Mouse (Mus musculus): ENCODE measurements around the gene Sez6l2. TPM values are rescaled to one million over a fixed set of nuclear protein-coding genes. Genes with fewer than 3 reads are reported as not detected.

Sez6l2 gene
- polyA plus RNA-seq (2015; fragmentation: Nextera tagmentation; extraction: Ambion mirVana) = 0.19 and 0.22 TPM in 2 replicates

GRCm38 (mm10) chr7:126949793-126950646 lies at the start of gene Sez6l2:
Gene Sez6l2, plus strand, starts transcription at chr7:126950563.

DNA sequence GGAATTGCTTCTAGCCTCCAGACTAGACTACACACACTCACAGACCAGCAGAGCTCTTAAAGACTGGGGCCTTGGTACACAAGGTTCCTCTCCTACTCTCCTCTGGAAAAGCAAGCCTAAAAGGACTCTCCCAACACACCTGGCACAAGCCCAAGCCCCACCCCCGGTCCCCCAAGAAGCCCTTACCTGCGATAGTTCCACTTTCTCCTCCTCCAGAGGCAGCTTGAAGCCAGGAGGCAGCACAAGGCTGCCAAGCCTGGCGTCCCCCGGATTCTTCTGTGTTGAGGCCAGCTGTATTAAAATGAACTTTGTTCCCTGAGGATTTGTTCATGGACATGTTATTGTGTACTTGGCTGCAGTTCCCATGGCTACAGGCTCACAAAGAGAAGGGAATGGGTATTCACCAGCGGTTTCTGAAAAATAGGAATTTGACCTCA lies 27.7 kb upstream of the Sez6l2 start, which contains the start of gene Tmem219:
Gene Tmem219, minus strand, starts transcription at position 294 of the 437 bp plus-strand sequence.

DNA sequence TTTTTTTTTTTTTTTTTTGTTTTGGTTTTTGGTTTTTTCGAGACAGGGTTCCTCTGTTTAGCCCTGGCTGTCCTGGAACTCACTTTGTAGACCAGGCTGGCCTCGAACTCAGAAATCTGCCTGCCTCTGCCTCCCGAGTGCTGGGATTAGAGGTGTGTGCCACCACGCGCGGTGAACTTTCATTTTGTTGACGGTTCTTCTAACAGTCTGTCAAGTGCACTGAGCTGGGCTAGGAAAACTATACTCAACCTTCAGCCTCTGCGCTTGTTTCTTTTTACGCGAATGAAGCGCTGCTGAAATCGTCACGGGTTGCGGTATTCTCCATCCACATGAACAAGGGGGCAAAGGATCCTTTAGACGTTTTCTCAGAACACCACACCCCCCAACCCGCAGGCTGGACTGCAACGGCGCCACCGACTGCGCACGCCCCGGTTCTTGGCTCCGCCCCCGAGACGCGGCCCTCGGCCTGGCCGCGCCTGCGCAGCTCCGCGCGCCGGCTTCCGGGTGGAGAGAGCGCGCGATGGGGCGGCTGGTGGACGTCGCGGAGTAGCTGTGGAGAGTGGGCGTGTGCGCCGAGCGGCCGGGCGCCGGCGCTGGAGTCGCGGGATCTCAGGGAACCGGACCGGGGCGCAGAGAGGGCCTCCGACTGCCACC lies 21.9 kb upstream of the Sez6l2 start, which contains the start of gene Kctd13:
Gene Kctd13, plus strand, starts transcription at position 496 of the 654 bp plus-strand sequence.

DNA sequence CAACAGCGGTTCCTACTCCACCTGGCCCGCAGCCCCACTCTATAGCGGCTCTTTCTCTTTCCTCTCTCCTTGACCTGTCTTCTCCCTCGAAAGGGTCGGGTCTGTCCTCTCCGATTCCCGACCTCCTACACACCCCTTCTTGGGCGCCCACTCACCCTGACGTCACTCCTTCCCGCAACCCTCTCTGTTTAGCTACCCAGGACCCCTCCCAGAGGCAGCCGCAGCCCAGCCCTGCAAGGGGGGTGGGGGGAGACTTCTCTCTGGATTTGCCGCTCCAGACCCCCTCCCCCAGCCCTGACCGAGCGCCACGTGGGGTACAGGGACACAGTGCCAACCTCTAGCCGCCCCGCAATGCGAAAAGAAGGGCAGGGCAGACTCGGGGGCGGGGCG lies 965 bp upstream of the Sez6l2 start, which contains the start of gene Asphd1:
Gene Asphd1, minus strand, starts transcription at position 180 of the 390 bp plus-strand sequence.

DNA sequence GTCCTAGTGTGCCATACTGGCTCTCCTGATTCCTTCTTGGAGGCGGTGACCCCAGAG lies 25.4 kb downstream of the Sez6l2 start, which contains the start of gene Cdipt:
Gene Cdipt, plus strand, starts transcription at position 22 of the 57 bp plus-strand sequence.

DNA sequence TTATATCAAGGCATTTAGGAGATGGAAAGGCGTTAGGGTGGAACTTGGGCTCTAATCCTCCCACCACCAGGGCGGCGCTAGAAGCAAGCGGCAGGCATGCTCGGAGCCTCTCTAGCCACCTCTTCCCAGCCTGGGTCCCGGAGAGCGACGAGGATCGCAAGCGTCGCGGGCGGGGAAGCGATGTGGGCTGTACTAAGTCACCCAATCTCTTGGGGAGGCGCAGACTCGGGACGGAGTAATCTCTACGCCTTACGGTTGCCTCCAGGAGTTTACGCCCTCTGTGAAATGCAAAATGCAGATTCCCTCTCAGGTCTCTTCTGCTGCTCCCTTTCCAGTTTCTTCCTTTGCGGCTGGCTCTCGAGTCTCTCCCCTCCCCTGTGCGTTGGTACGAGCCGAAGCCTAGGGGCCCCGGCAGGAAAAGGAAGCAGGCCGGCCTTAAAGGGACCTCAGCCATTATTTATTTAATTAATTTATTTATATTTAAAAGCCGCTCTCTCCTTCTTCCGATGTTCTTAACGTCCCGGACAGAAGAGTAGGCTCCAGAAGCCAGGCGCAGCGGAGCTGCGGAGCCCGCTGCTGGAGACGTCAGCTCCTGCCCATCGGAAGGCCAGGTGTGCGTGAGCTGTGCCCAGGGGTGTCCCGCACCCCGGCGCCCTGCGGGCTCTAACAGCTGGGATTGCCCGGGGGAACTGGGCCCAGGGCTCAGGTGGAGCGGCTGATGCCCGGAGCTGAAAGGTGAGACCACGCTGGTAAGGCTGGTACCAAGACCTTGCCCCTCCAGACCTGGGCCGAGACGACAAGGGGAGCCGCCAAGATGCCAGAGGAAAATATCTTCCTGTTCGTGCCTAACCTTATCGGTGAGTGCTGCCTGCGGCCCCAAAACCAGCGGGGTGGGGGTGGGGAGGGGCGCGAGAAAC lies 25.8 kb downstream of the Sez6l2 start, which contains the start of gene Cdiptos:
Gene Cdiptos, minus strand, starts transcription at position 149 of the 917 bp plus-strand sequence.

GRCm38 (mm10) chr7:127014320-127014719 lies 64.0 kb downstream of the Sez6l2 start, which contains the start of gene Mvp:
Gene Mvp, minus strand, starts transcription at chr7:127014621.

GRCm38 (mm10) chr7:127016481-127016485 lies 65.9 kb downstream of the Sez6l2 start, which contains the start of gene Pagr1b:
Gene Pagr1b, minus strand, starts transcription at chr7:127016484.

GRCm38 (mm10) chr7:127016971-127017949 lies 66.9 kb downstream of the Sez6l2 start, which contains the start of gene Pagr1a:
Gene Pagr1a, minus strand, starts transcription at chr7:127017352.

Other genes starting within 250 kb of the Sez6l2 start
- 15.1 and 33.5 TPM in 2 replicates for gene Coro1a, start 242.8 kb upstream of the Sez6l2 start, polyA plus RNA-seq (2015; fragmentation: Nextera tagmentation; extraction: Ambion mirVana)
- 58.5 and 65.2 TPM in 2 replicates for gene Mapk3, start 191.0 kb upstream of the Sez6l2 start, polyA plus RNA-seq (2015; fragmentation: Nextera tagmentation; extraction: Ambion mirVana)
- gene Gdpd3, start 184.2 kb upstream of the Sez6l2 start, polyA plus RNA-seq (2015; fragmentation: Nextera tagmentation; extraction: Ambion mirVana) = 7.6 and 8.7 TPM in 2 replicates
- gene Ypel3, start 173.6 kb upstream of the Sez6l2 start, polyA plus RNA-seq (2015; fragmentation: Nextera tagmentation; extraction: Ambion mirVana) = 67.6 and 97.6 TPM in 2 replicates
- 0.12 and 0.15 TPM in 2 replicates for gene Tbx6, start 169.1 kb upstream of the Sez6l2 start, polyA plus RNA-seq (2015; fragmentation: Nextera tagmentation; extraction: Ambion mirVana)
- 111 and 119 TPM in 2 replicates for gene Ppp4c, start 158.1 kb upstream of the Sez6l2 start, polyA plus RNA-seq (2015; fragmentation: Nextera tagmentation; extraction: Ambion mirVana)
- 0.17 and 0.30 TPM in 2 replicates for gene Fam57b, start 152.9 kb upstream of the Sez6l2 start, polyA plus RNA-seq (2015; fragmentation: Nextera tagmentation; extraction: Ambion mirVana)
- gene 4930451I11Rik, start 118.9 kb upstream of the Sez6l2 start, polyA plus RNA-seq (2015; fragmentation: Nextera tagmentation; extraction: Ambion mirVana) = not detected in 2 replicates
- 0.08 TPM in 1 of 2 replicates, not detected in the other for gene Doc2a, start 103.1 kb upstream of the Sez6l2 start, polyA plus RNA-seq (2015; fragmentation: Nextera tagmentation; extraction: Ambion mirVana)
- 9.5 and 10.4 TPM in 2 replicates for gene Hirip3, start 88.6 kb upstream of the Sez6l2 start, polyA plus RNA-seq (2015; fragmentation: Nextera tagmentation; extraction: Ambion mirVana)
- 45.1 and 48.6 TPM in 2 replicates for gene Ino80e, start 88.2 kb upstream of the Sez6l2 start, polyA plus RNA-seq (2015; fragmentation: Nextera tagmentation; extraction: Ambion mirVana)
- gene Taok2, start 65.9 kb upstream of the Sez6l2 start, polyA plus RNA-seq (2015; fragmentation: Nextera tagmentation; extraction: Ambion mirVana) = 18.7 and 20.2 TPM in 2 replicates
- gene Tmem219, start 27.6 kb upstream of the Sez6l2 start, polyA plus RNA-seq (2015; fragmentation: Nextera tagmentation; extraction: Ambion mirVana) = 34.6 and 38.2 TPM in 2 replicates
- gene Kctd13, start 21.7 kb upstream of the Sez6l2 start, polyA plus RNA-seq (2015; fragmentation: Nextera tagmentation; extraction: Ambion mirVana) = 9.1 and 9.7 TPM in 2 replicates
- not detected in 2 replicates for gene Asphd1, start 981 bp upstream of the Sez6l2 start, polyA plus RNA-seq (2015; fragmentation: Nextera tagmentation; extraction: Ambion mirVana)
- gene Cdipt, start 25.4 kb downstream of the Sez6l2 start, polyA plus RNA-seq (2015; fragmentation: Nextera tagmentation; extraction: Ambion mirVana) = 95.8 and 103 TPM in 2 replicates
- gene Cdiptos, start 25.5 kb downstream of the Sez6l2 start, polyA plus RNA-seq (2015; fragmentation: Nextera tagmentation; extraction: Ambion mirVana) = 1.7 and 1.9 TPM in 2 replicates
- 34.3 and 38.8 TPM in 2 replicates for gene Mvp, start 64.1 kb downstream of the Sez6l2 start, polyA plus RNA-seq (2015; fragmentation: Nextera tagmentation; extraction: Ambion mirVana)
- gene Pagr1b, start 65.9 kb downstream of the Sez6l2 start, polyA plus RNA-seq (2015; fragmentation: Nextera tagmentation; extraction: Ambion mirVana) = 0.49 TPM in 1 of 2 replicates, not detected in the other
- gene Pagr1a, start 66.8 kb downstream of the Sez6l2 start, polyA plus RNA-seq (2015; fragmentation: Nextera tagmentation; extraction: Ambion mirVana) = 7.9 and 36.8 TPM in 2 replicates
- gene Gm42742, start 70.5 kb downstream of the Sez6l2 start, polyA plus RNA-seq (2015; fragmentation: Nextera tagmentation; extraction: Ambion mirVana) = 5.0 and 26.8 TPM in 2 replicates
- gene Prrt2, start 70.6 kb downstream of the Sez6l2 start, polyA plus RNA-seq (2015; fragmentation: Nextera tagmentation; extraction: Ambion mirVana) = 2.7 and 3.0 TPM in 2 replicates
- gene Maz, start 76.5 kb downstream of the Sez6l2 start, polyA plus RNA-seq (2015; fragmentation: Nextera tagmentation; extraction: Ambion mirVana) = 20.4 and 22.4 TPM in 2 replicates
- gene Kif22, start 91.9 kb downstream of the Sez6l2 start, polyA plus RNA-seq (2015; fragmentation: Nextera tagmentation; extraction: Ambion mirVana) = 17.9 and 21.4 TPM in 2 replicates
- not detected in 2 replicates for gene Zg16, start 136.8 kb downstream of the Sez6l2 start, polyA plus RNA-seq (2015; fragmentation: Nextera tagmentation; extraction: Ambion mirVana)
- 2.3 and 6.4 TPM in 2 replicates for gene AI467606, start 140.8 kb downstream of the Sez6l2 start, polyA plus RNA-seq (2015; fragmentation: Nextera tagmentation; extraction: Ambion mirVana)
- 0.76 and 0.98 TPM in 2 replicates for gene Qprt, start 171.7 kb downstream of the Sez6l2 start, polyA plus RNA-seq (2015; fragmentation: Nextera tagmentation; extraction: Ambion mirVana)
- 0.13 TPM in 2 replicates for gene Spn, start 187.3 kb downstream of the Sez6l2 start, polyA plus RNA-seq (2015; fragmentation: Nextera tagmentation; extraction: Ambion mirVana)
- 27.0 and 31.8 TPM in 2 replicates for gene Cd2bp2, start 245.5 kb downstream of the Sez6l2 start, polyA plus RNA-seq (2015; fragmentation: Nextera tagmentation; extraction: Ambion mirVana)